Mouse (Mus musculus) right cerebral cortex, adult 18-20 months (tissue): ENCODE results near the gene Rnasel.

ENCODE experiments used
- DNase-seq: peaks from one replicate; pipeline ENCODE4 v3.0.0; 2022; ENCODE audit warnings: mixed read lengths

Gene Rnasel

GRCm38 (mm10) chr1:153749211-153749801, at the start of gene Rnasel:
Gene Rnasel, plus strand, starts transcription at chr1:153749426.
- DNase-seq = peak; percentile 64

- no peak for DNase-seq
Measured at GRCm38 (mm10) chr1:153700448-153701063, 48.7 kb upstream of the Rnasel start.

- no peak for DNase-seq
Measured at GRCm38 (mm10) chr1:153701461-153701860, 47.8 kb upstream of the Rnasel start.

- DNase-seq = no peak
Measured at GRCm38 (mm10) chr1:153702166-153702852, 46.9 kb upstream of the Rnasel start.

- DNase-seq = no peak
Measured at GRCm38 (mm10) chr1:153702853-153703410, 46.3 kb upstream of the Rnasel start.

GRCm38 (mm10) chr1:153703445-153703991, 45.7 kb upstream of the Rnasel start:
- DNase-seq = no peak

GRCm38 (mm10) chr1:153704174-153704573, 45.1 kb upstream of the Rnasel start:
- no peak for DNase-seq

- no peak for DNase-seq
Measured at GRCm38 (mm10) chr1:153704996-153705395, 44.2 kb upstream of the Rnasel start.

GRCm38 (mm10) chr1:153708626-153709025, 40.6 kb upstream of the Rnasel start:
- no peak for DNase-seq

GRCm38 (mm10) chr1:153709451-153709850, 39.8 kb upstream of the Rnasel start:
- no peak for DNase-seq

- no peak for DNase-seq
Measured at GRCm38 (mm10) chr1:153711544-153712262, 37.5 kb upstream of the Rnasel start.

GRCm38 (mm10) chr1:153712633-153713032, 36.6 kb upstream of the Rnasel start:
- no peak for DNase-seq

- no peak for DNase-seq
Measured at GRCm38 (mm10) chr1:153717990-153718389, 31.2 kb upstream of the Rnasel start.

- DNase-seq = no peak
Measured at GRCm38 (mm10) chr1:153720935-153721334, 28.3 kb upstream of the Rnasel start.

- no peak for DNase-seq
Measured at GRCm38 (mm10) chr1:153721565-153722310, 27.5 kb upstream of the Rnasel start.

GRCm38 (mm10) chr1:153723426-153723825, 25.8 kb upstream of the Rnasel start:
- DNase-seq = no peak

- DNase-seq = peak; percentile 40
Measured at GRCm38 (mm10) chr1:153726636-153727035, 22.6 kb upstream of the Rnasel start.

- DNase-seq = no peak
Measured at GRCm38 (mm10) chr1:153729806-153730205, 19.4 kb upstream of the Rnasel start.

GRCm38 (mm10) chr1:153730671-153731070, 18.6 kb upstream of the Rnasel start:
- no peak for DNase-seq

- DNase-seq = no peak
Measured at GRCm38 (mm10) chr1:153733181-153733580, 16.0 kb upstream of the Rnasel start.

GRCm38 (mm10) chr1:153734866-153735265, 14.4 kb upstream of the Rnasel start:
- DNase-seq = no peak

GRCm38 (mm10) chr1:153736096-153736495, 13.1 kb upstream of the Rnasel start:
- no peak for DNase-seq
